Comparison of ENCODE assay signal across 17 mouse cellular contexts in the genomic region with DNA sequence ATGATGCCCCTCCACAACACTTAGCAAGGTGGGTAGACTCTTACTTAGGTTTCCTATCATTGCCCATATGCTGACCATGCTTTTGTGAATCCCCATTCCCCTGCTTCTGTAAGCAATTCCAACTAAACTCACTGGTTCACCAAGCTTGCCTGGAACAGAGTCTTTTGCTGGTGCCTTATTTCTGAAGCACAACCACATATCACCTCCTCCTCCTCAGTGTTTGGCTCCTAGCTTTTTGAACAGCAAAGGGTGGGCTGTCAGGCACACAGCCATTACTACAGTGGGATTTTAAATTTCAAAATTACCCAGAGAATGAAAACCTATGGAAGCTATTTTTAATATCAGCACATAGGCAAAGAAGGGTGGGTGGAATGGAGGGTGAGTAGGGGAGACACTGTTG.
"Had no signal": no experiment of that assay in that cellular context is flagged by ENCODE, and none has a peak within 500 bp of the region (broad histone marks: within the 10 kb centered on the region; RNA-seq: fewer than 3 reads in every experiment).

No protein-coding gene starts in this region.

- ATAC-seq: liver, embryonic 12.5 days; liver, postnatal 0 days; lung, postnatal 0 days; midbrain, embryonic 13.5 days; midbrain, embryonic 15.5 days; midbrain, embryonic 16.5 days had no signal

- DNase-seq: left cerebral cortex, postnatal 4 days; liver; liver, embryonic 13.5 days; liver, postnatal 0 days; lung, adult 18-20 months; lung, adult 2 months; lung, embryonic 14.5 days; lung, postnatal 10 days; lung, postnatal 14 days; lung, postnatal 36 days; lung, postnatal 4 days; midbrain, embryonic 14.5 days had no signal
